Mouse (Mus musculus): ENCODE measurements around the gene Prkci. TPM values are rescaled to one million over a fixed set of nuclear protein-coding genes. Genes with fewer than 3 reads are reported as not detected.

Prkci gene
- 4.7 and 5.6 TPM in 2 replicates for polyA plus RNA-seq (2012; rRNA removed)

GRCm38 (mm10) chr3:30995283-30995898 lies at the start of gene Prkci:
Prkci (plus strand) TSS chr3:30995747.

DNA sequence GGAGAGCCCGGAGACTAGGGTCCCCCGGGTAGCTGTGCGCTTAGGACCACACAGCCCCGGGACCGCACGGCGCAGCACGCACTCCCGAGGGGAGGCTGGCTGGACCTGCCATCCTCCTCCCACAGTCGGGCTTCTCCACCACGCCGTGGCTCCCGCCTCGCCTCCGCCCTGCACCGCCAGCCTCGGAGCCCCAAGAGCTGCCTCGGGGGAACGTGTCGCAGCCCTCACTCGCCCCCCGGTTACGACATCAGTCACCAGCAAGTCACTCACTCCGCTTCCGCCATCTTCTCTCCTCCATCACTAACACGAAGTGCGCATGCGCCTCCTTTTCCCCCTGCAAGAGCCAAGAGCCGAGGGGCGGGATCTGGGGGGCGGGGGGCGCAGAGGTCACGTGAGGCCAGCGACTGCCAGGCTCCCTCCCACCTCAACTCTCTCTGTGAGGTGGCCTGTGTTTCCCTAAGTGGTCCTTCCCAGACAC lies 26.4 kb upstream of the Prkci start, which contains the start of gene Phc3:
TSS of gene Phc3 (minus strand) at position 312 of the 478 bp plus-strand sequence.

GRCm38 (mm10) chr3:31094531-31095178 lies 99.1 kb downstream of the Prkci start, which contains the start of gene Skil:
Skil (plus strand) TSS chr3:31095058.

Other genes with a start within 250 kb of the Prkci start
- 0.05 TPM in 2 replicates for gene Samd7, start 249.5 kb upstream of the Prkci start, polyA plus RNA-seq (2012; rRNA removed)
- 27.7 and 30.8 TPM in 2 replicates for gene Sec62, start 202.9 kb upstream of the Prkci start, polyA plus RNA-seq (2012; rRNA removed)
- 1.5 and 2.0 TPM in 2 replicates for gene Gpr160, start 139.8 kb upstream of the Prkci start, polyA plus RNA-seq (2012; rRNA removed)
- gene Phc3, start 26.3 kb upstream of the Prkci start, polyA plus RNA-seq (2012; rRNA removed), result 3.0 and 3.2 TPM in 2 replicates
- gene Skil, start 99.3 kb downstream of the Prkci start, polyA plus RNA-seq (2012; rRNA removed), result 2.5 and 3.1 TPM in 2 replicates
- gene Cldn11, start 154.2 kb downstream of the Prkci start, polyA plus RNA-seq (2012; rRNA removed), result 0.03 and 0.07 TPM in 2 replicates

Data from liver, embryonic 14 days (tissue).